Mouse (Mus musculus) urinary bladder, postnatal 36 days (tissue): Measurements from ENCODE around the gene Caln1.
"Not testable (repeated sequence)": the region's sequence is repeated elsewhere in the genome, so short reads cannot be mapped to it uniquely, and the experiment has no call there.

Experiments
- DNase-seq, 2 experiments: peaks; one replicate each; pipeline ENCODE4 v3.0.0; 2022; ENCODE audit warnings: low spot score in 2 of 2, mixed read lengths in 1 of 2

Caln1 gene

DNA sequence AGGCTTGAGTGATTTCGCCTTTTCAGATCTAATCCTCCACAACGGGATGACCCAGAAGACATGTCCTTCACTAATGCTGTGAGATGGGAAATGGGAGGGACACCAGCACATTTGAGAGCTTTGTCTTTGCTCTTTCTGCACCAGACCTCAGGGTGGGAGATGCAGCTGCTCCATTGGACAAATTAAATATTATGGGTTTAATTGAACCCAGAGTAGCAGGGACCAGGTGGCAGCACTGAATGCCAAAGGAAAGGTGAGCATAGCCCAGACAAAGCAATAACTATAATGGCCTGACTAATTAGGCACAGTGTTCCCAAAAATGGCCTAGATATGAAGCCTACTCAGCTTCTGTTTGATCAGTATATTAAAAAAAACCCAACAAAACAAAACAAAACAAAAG is 158.2 kb downstream of the Caln1 start:
- no peak for DNase-seq

DNA sequence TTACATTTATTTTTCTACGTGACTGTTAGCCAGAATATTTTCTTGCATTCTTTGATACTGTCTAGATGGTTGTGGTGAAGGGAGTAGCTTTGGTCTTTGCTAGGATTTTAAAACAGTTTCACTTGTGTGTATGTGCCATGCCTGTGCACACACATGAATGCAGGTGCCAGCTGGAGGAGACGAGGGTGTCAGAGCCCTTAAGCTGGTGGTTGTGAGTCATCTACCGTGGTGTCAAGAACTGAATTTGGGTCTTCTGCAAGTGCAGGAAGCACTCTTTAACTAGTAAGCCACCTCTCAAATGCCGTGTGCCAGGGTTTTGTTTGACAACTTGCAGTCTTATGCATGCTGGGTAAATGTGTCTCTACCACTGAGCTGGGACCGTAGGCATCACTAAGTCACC is 178.2 kb downstream of the Caln1 start:
- no peak for DNase-seq

DNA sequence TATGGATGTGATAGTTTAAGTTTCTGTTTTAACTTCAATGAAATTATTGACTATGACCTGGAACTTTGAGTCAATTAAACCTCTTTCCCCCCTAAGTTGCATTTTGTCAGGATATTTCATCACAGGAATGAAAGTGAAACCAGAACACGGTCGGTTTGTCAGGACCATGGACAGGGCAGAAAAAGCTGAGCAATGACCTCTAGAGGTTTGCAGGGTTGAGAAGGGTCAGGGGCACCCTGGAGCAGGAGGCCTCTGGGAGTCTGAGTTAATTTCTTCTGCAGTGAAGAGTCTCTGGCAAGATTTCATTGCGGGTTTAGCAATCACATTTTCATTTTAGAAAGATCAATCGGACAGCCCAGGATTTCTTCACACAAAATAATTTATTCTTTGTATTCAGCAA is 184.7 kb downstream of the Caln1 start:
- DNase-seq: no peak

DNA sequence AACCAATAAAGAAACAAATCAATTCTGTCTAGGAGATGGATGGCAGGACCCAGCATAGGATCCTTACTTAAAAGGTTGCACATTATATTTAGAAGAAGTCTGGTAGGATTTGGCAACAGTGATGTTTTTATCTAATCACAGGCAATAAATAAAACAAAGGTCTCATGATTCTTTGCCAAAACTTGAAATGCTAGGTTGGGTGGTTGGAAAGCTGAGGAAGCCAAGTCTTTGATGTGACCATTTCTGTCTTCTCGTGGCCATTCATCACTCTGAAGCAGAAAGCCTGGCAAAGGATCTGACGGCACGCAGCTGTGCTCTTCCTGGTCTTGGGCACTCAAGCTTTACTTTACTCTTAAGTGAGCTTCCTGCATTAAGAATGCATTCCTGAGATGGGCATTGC is 193.9 kb downstream of the Caln1 start:
- DNase-seq: no peak

DNA sequence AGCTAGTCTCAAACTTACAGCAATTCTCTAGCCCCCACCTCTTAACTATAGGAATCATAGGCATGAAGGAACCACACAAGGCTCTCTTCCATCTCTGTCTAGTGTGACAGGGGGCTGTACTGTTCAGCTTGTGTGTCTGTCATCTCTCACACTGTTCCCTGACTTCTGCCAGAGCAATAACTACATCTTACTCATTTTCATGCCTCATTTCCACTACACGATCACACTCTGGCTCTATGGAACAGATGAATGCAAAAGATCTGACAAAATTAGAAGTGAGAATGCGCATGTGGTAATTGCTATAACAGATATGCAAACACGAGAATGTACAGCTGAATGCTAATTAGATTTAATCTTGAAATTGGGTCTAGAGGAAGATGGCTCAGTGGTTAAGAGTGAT is 196.7 kb downstream of the Caln1 start:
- DNase-seq: no peak

DNA sequence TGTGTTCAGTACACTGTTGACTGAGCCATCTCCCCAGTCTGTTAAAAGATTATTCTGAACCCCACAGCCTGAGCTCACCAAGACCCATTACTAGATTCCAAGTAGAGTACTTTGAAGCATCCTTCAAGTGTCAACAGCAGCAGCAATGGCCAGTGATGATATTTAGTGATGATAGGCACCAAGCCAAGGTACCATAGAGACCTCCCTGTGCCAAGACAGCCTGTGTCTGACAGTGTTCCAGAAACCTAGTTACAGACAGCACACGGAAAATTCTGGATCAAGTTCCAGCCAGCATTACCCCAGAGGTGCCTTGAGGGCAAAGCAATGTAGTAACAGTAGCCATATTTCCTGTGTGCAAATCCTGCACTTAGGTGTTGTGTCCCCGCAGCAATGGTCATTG is 208.3 kb downstream of the Caln1 start:
- DNase-seq: no peak

DNA sequence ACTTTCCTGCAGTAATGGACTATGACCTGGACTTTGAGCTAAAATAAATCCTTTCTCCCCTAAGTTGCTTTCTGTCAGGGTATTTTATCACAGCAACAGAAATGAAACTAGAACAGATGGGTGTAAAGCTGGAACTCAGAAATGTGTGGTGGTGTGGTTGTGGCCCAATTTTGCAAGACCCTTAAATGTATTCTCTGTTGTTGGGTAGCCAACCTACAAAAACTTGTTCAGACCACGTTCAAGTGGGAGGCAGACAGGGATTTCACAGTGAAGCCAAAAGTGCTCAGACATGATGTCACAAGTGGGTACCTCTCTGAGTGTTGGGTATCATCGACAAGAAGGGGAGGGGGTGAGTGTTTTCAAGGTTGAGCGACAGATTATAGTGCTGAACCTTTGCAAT is 214.8 kb downstream of the Caln1 start:
- DNase-seq: no peak

DNA sequence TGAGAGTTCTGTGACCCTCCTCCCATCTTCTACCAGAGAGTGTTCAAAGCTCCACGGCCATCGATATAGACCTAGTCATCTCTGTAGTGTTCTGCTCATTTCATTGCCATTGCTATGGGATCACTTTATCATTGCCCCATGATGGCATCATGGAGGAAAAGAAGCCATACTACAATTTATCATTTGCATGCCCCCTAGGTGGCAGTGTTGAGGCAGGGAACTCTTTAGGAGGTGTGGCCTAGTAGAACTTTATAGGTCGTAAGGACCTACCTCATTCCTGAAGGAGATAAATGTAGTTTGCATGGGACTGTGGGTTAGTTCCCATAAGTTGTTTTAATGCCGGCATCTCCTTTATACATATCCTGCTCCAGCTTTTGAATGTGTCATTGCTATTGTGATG is 217.0 kb downstream of the Caln1 start:
- no peak for DNase-seq

DNA sequence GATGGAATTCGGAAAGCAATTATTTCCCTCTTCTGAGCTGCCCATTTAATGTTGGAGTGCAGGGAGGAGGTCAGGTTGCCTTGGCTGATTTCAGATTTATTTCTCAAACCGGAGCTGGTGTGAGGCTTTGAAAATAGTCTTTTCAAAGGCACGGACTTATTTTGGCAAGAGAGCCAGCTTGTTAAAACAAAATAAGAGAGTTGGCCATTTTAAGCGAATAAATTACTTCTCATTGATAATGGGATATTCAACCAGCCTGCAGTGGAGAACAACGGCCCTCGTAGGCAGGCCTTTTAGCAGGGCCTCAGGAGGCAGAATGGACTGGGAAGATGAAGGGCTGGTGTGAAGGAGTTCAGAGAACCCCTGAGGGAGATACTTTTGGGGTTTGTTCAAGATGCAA is 227.3 kb downstream of the Caln1 start:
- no peak for DNase-seq

DNA sequence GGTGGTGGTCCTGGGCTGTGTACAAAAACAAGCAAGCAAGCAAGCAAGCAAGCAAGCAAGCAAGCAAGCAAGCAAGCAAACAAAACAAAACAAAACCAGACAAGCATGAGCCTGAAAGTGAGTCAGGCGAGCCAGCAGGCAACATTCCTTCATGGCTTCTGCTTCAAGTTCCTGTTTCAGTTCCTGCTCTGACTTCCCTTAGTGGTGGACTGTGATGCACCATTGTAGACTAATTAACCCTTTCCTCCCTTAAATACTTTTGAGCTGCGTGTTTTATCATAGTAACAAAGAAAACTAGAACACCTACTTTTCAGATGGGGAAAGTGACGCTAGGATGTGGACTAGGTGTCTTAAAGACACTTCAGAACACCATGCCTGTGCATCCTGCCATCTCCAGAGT is 244.4 kb downstream of the Caln1 start:
- DNase-seq: no peak

DNA sequence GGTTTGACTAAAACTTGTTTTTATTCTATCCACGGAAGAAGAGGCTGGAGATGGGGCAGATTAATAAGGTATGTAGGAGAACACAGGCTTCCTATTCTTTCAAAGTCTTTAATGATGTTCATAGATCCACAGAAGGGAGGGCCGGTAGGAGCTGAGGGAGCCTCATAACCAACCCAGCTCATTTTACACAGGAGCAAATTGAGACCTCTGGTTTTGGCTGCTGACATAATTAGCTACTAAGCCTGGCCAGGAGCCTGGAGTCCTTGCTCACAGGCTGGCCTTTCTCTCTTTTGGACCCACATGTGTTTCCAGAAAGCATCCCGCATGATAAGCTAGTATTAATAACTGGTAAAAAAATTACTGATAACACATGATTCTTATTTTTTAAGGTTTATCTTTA is 245.0 kb downstream of the Caln1 start:
- no peak for DNase-seq

DNA sequence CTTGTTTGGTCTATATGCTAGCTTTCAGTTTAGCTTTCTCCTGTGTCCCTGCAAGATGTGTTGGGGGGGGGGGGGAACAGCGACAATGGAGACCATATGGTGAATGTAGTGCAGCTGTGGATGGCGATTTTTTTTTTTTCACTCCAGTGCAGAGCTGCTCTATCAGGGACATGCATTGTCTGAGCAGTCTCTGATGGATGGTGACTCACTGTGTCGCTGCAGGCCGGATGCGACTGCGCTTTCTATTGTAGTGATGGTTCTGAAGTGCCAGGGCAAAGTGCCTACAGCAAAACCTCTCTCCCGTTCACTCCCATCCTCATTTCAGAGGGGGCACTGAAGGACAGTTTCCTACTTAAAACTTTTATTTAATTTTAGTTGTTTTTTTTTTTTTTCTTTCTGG is 250.8 kb downstream of the Caln1 start:
- no peak for DNase-seq

DNA sequence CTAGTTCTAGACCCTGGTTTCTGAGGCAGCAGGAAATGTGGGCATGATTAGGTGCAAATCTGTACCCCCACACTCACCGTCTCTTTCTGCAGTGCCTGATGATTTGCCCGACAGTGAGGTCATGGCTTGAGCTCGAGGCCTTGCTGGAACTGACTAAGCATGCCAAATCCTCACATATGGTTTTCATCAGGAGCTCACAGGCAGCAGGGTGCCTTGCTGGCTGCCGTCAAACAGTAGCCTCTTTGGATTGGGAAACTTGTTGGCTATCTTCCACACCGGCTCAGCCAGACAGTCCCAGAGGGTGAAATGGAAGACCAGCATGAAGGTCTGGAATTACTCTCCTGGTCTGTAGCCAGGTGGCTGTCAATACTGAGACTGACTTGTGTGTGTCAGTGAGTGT is 254.0 kb downstream of the Caln1 start:
- DNase-seq: peak in 1 of 2 experiments; percentile 70

DNA sequence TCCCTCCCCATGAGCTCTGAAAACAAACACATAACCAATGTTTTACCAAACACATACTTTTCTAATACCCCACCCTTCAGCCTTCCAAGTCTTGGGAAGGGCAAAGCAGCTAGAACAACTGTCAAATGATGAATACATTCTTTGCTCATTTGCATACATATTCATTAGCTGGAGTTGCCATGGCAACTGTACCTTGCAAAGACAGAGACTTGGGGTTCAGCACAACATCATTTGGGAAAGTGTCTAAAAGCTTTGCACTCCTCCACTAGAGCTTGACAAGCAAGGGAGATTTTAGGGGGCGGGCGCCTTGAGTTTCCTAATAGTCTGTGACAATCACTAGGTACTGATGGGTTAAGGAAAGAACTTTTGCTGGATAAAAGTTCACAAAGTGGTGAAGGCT is 258.5 kb downstream of the Caln1 start:
- DNase-seq: no peak

DNA sequence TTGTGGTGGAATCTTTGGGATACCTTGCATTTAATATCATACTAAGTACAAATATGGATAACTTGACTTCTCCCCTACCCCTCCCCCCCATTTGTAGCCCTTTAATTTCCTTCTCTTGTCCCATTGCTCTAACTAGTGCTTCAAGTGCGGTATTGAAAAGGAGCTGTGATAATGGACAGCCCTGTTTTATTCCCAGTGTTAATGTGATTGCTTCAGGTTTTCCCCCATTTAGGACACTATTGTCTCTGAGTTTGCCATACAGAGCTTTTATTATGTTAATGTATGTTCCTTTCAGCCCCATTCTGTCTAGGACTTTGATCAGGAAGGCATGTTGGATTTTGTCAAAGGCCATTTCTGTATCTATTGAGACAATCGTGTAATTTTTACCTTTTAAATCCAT is 266.1 kb downstream of the Caln1 start:
- no peak for DNase-seq

DNA sequence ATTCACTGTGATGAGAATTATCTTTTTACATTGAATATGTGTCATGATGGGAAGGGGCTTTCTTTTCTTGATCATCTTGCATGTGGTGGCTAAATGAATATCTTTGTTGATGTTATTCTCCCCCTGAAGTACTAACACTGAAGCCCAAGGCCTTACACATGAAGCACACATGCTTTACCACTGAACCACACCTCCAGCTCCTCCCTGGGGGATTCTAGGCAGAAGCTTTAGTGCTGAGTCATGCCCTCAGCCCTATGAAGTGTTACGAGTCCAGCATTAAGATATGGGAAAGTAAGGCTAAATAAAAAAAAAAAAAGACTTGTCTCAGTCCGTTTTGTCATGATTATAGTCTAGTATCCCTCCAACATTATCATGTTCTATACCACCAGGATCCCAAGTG is 272.6 kb downstream of the Caln1 start:
- no peak for DNase-seq

DNA sequence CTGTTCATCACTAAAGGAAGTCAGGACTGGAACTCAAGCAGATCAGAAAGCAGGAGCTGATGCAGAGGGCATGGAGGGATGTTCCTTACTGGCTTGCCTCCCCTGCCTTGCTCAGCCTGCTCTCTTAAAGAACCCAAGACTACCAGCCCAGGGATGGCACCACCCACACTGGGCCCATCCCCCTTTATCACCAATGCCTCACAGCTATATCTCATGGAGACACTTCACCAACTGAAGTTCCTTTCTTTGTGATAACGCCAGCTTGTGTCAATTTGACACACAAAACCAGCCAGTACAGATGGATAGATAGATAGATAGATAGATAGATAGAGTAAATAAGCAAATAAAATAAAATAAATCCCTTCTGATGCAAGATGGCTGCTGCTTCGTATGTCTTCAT is 276.9 kb downstream of the Caln1 start:
- DNase-seq: not testable (repeated sequence)

DNA sequence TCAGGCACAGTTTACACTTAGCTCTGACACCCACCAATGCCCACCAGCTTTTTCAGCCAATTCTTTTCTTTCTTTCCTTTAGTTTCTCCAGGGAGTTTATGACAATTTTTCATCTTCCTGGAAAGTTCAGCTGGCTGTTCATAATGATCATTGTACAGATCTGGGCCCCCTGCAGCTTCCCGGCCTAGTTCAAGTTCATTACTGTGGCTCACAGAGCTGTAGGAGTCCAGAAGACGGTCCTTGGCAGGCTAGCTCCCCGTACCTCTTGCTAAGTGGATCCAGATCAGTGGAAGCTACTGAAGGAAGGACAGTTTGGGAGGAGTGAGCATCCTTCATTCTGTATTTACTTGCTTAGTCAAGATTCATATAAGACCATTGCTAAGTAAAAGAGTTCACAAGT is 288.9 kb downstream of the Caln1 start:
- DNase-seq: no peak

DNA sequence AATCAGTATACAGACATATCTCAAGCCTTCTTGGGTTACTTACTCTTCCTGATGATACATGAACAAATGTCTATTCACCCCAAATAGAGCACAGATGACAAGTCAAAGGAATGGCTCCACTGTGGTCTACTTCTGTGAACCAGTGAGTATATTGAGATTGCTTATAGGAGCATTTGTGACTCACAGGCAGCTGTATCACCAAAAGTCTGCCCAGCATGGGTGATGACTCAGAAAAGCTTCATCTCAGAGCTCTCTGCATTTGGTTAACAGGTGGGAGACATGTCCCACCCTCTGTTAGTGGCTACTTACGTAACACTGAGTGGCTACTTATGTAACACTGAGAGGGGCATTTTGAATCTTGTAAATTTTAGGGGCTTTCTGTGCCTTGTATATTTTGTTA is 296.8 kb downstream of the Caln1 start:
- no peak for DNase-seq

DNA sequence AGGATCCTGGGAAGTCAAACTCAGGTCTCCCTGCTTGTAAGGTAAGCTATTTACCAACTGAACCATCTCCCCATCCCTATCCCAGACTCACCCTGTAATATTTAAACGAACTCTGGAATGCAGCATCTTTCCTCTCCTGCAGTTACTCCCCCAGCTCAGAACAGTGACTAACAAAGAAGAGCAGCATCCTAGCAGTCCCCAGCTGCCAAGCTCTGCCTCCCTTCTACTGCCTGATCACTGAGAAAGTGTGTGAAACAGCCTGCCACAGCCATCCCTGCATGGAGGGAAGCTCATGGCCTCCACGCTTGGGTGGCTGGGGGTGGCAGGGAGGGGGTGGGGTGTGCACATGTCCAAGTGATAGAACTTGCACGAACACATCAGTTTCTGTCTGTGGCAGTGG is 303.3 kb downstream of the Caln1 start:
- no peak for DNase-seq

DNA sequence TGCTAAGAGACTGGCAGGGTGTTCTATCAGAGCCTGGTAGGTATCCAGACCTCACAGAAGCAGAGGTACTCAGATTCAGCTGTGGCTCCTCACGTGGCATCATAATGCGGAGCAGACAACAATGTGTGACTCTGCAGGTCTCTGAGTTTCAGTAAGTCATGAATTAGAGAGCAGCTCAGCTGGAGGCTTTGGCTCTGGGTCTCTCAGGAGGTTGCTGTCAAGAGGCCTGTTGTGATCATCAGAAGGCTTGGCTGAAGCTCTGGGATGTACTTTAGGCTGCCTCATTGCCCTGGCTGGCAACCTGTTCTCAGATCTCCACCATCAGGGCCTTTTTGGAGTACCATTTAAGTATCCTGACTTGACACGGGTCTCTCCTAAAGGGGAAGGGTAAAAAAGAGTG is 303.8 kb downstream of the Caln1 start:
- DNase-seq: no peak

DNA sequence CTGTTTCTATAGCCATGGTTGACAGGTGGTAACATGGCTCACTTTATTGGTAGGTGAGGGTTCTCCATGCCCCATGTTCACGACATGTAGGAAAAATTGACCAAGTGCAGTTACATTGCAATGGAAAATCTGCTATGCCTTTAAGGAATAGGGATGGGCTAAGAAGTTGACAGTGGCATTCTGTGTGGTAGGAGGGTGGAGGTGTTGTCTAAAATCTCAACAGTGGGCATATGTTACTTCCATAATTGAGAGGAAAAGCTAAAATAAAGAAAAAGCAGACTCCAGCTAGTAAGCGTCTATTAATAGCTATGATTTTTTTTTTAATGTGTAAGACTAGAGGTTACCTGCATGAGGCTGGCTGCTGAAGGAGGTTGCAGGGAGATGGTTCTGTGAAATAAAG is 308.6 kb downstream of the Caln1 start:
- no peak for DNase-seq

DNA sequence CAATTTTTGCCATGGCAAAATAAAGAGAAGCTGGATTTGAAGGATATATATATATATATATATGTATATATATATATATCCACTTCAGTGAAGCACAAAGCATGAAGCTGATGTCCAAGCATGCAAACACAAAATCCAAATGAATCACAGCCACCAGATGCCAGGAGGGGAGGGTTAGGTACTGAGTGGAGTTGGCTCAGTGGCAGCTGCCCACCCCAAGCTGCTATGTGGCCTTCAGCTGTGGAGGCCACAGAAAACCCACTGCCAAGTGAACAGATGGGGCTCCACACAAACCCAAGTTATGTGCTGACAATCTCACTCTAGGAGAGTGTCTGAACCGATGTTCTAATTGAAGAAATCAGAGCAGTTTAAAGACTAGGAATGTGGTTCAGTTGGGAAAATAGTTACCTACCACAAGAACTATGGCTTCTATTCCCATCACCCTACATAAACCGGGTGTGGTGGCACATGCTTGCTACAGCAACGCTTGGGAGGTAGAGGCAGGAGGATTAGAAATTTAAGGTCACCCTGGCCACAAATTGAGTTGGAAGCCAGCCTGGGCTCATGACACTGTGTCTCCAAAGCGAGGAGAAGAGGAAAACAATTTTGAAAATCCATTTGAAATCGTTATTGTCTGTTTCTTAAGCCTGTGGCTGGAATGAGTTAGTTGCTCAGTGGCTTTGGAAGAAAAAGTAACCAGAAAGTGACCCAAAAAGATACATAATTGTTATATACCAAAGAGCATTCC is 316.8 kb downstream of the Caln1 start:
- no peak for DNase-seq

DNA sequence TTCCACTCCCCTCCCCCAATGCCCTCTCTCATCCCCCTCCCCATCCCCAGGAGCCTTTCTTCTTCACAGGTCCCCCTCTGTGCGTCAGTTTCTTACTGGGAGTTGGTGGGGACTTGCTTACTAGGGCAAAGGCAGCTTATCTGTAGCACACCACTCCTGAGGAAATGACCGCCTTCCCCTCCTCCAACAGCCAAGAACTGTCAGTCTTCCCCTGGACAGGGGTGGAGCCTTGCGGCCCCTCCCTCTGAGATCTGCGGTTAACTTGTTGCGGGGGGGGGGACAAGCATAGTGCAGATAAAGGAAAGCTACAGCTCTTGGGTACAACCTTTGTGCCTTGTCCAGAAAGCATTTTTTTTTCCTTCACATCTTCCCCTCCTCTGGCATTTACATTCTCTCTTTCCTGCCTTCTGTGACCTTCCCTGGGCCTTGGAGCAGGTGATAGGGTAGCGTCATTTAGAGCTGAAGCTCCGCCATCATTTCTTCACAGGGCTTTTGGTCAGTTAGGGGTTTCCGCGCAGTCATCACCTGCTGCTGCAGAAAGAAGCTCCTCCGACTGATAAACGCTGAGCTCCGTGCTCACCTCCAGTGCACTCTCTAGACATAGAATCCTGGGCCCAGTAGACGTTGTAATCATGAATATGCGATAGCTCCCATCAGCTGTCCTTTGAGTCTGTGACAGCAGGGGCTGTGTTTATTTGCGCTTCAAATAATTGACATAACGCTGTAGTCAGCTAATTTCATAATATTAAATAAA is 319.3 kb downstream of the Caln1 start:
- no peak for DNase-seq
